Mouse (Mus musculus) spleen, adult 12 weeks (tissue): Measurements from ENCODE around the gene Wdr91.

Experiments
- DNase-seq: peaks from one replicate; pipeline ENCODE4 v3.0.0; 2022; ENCODE audit warnings: low spot score

Wdr91 gene

GRCm38 (mm10) chr6:34862791-34863403 is 47.8 kb downstream of the Wdr91 start, which contains the start of gene Tmem140:
TSS of gene Tmem140 (plus strand) at chr6:34863146.
- peak; percentile 60 for DNase-seq

- DNase-seq = no peak
These were observed 48.3 kb downstream of the Wdr91 start for GRCm38 (mm10) chr6:34862381-34862780.

GRCm38 (mm10) chr6:34861546-34862053 is 49.1 kb downstream of the Wdr91 start:
- no peak for DNase-seq

GRCm38 (mm10) chr6:34832352-34832751 is 78.3 kb downstream of the Wdr91 start:
- DNase-seq = no peak
